Mouse (Mus musculus): Measurements from ENCODE around the gene Olfr718-ps1. TPM values are rescaled to one million over a fixed set of nuclear protein-coding genes. Genes with fewer than 3 reads are reported as not detected.
"Not testable (repeated sequence)": the region's sequence is repeated elsewhere in the genome, so short reads cannot be mapped to it uniquely, and the experiment has no call there.

The Olfr718-ps1 gene
- total RNA-seq, 1 experiment from 2014 or later = not detected

- not testable (repeated sequence) for ATAC-seq (replicated peaks in 1 of 2; ENCODE audit: insufficient read depth in 1 of 2, low FRiP score in 2 of 2, low TSS enrichment in 1 of 2, low read depth in 1 of 2, poor library complexity in 2 of 2, severe bottlenecking in 2 of 2)
Measured at GRCm38 (mm10) chr5:143134216-143135010, 13.0 kb downstream of the Olfr718-ps1 start.

GRCm38 (mm10) chr5:143132935-143133514 is 14.4 kb downstream of the Olfr718-ps1 start:
- peak in 1 of 2 experiments; percentile 62; a peak in 3 of 4 replicates for ATAC-seq (replicated peaks in 1 of 2; ENCODE audit: insufficient read depth in 1 of 2, low FRiP score in 2 of 2, low TSS enrichment in 1 of 2, low read depth in 1 of 2, poor library complexity in 2 of 2, severe bottlenecking in 2 of 2)

GRCm38 (mm10) chr5:143130342-143130741 is 17.0 kb downstream of the Olfr718-ps1 start:
- no peak for ATAC-seq (replicated peaks in 1 of 2; ENCODE audit: insufficient read depth in 1 of 2, low FRiP score in 2 of 2, low TSS enrichment in 1 of 2, low read depth in 1 of 2, poor library complexity in 2 of 2, severe bottlenecking in 2 of 2)

GRCm38 (mm10) chr5:143129101-143129500 is 18.3 kb downstream of the Olfr718-ps1 start:
- no peak for ATAC-seq (replicated peaks in 1 of 2; ENCODE audit: insufficient read depth in 1 of 2, low FRiP score in 2 of 2, low TSS enrichment in 1 of 2, low read depth in 1 of 2, poor library complexity in 2 of 2, severe bottlenecking in 2 of 2)

- ATAC-seq (replicated peaks in 1 of 2; ENCODE audit: insufficient read depth in 1 of 2, low FRiP score in 2 of 2, low TSS enrichment in 1 of 2, low read depth in 1 of 2, poor library complexity in 2 of 2, severe bottlenecking in 2 of 2) = no peak
Measured at GRCm38 (mm10) chr5:143127837-143128236, 19.5 kb downstream of the Olfr718-ps1 start.

- no peak for ATAC-seq (replicated peaks in 1 of 2; ENCODE audit: insufficient read depth in 1 of 2, low FRiP score in 2 of 2, low TSS enrichment in 1 of 2, low read depth in 1 of 2, poor library complexity in 2 of 2, severe bottlenecking in 2 of 2)
Measured at GRCm38 (mm10) chr5:143126908-143127307, 20.5 kb downstream of the Olfr718-ps1 start.

- ATAC-seq (replicated peaks in 1 of 2; ENCODE audit: insufficient read depth in 1 of 2, low FRiP score in 2 of 2, low TSS enrichment in 1 of 2, low read depth in 1 of 2, poor library complexity in 2 of 2, severe bottlenecking in 2 of 2) = no peak
Measured at GRCm38 (mm10) chr5:143126089-143126488, 21.3 kb downstream of the Olfr718-ps1 start.

- no peak for ATAC-seq (replicated peaks in 1 of 2; ENCODE audit: insufficient read depth in 1 of 2, low FRiP score in 2 of 2, low TSS enrichment in 1 of 2, low read depth in 1 of 2, poor library complexity in 2 of 2, severe bottlenecking in 2 of 2)
Measured at GRCm38 (mm10) chr5:143125601-143126000, 21.8 kb downstream of the Olfr718-ps1 start.

- no peak for ATAC-seq (replicated peaks in 1 of 2; ENCODE audit: insufficient read depth in 1 of 2, low FRiP score in 2 of 2, low TSS enrichment in 1 of 2, low read depth in 1 of 2, poor library complexity in 2 of 2, severe bottlenecking in 2 of 2)
Measured at GRCm38 (mm10) chr5:143124805-143125378, 22.5 kb downstream of the Olfr718-ps1 start.

- ATAC-seq (replicated peaks in 1 of 2; ENCODE audit: insufficient read depth in 1 of 2, low FRiP score in 2 of 2, low TSS enrichment in 1 of 2, low read depth in 1 of 2, poor library complexity in 2 of 2, severe bottlenecking in 2 of 2) = no peak
Measured at GRCm38 (mm10) chr5:143122673-143123072, 24.7 kb downstream of the Olfr718-ps1 start.

GRCm38 (mm10) chr5:143122125-143122524 is 25.3 kb downstream of the Olfr718-ps1 start:
- ATAC-seq (replicated peaks in 1 of 2; ENCODE audit: insufficient read depth in 1 of 2, low FRiP score in 2 of 2, low TSS enrichment in 1 of 2, low read depth in 1 of 2, poor library complexity in 2 of 2, severe bottlenecking in 2 of 2) = peak; percentile 32 to 36; a peak in 2 of 4 replicates

GRCm38 (mm10) chr5:143112281-143113246 is 34.8 kb downstream of the Olfr718-ps1 start, which contains the start of gene Rnf216:
Rnf216 (minus strand) TSS chr5:143112994.
- ATAC-seq (replicated peaks in 1 of 2; ENCODE audit: insufficient read depth in 1 of 2, low FRiP score in 2 of 2, low TSS enrichment in 1 of 2, low read depth in 1 of 2, poor library complexity in 2 of 2, severe bottlenecking in 2 of 2) = peak; percentile 98

- peak in 1 of 2 experiments; percentile 14; a peak in 1 of 4 replicates for ATAC-seq (replicated peaks in 1 of 2; ENCODE audit: insufficient read depth in 1 of 2, low FRiP score in 2 of 2, low TSS enrichment in 1 of 2, low read depth in 1 of 2, poor library complexity in 2 of 2, severe bottlenecking in 2 of 2)
Measured at GRCm38 (mm10) chr5:143106842-143107241, 40.5 kb downstream of the Olfr718-ps1 start.

GRCm38 (mm10) chr5:143103231-143103630 is 44.1 kb downstream of the Olfr718-ps1 start:
- no peak for ATAC-seq (replicated peaks in 1 of 2; ENCODE audit: insufficient read depth in 1 of 2, low FRiP score in 2 of 2, low TSS enrichment in 1 of 2, low read depth in 1 of 2, poor library complexity in 2 of 2, severe bottlenecking in 2 of 2)

GRCm38 (mm10) chr5:143101626-143102025 is 45.8 kb downstream of the Olfr718-ps1 start:
- no peak for ATAC-seq (replicated peaks in 1 of 2; ENCODE audit: insufficient read depth in 1 of 2, low FRiP score in 2 of 2, low TSS enrichment in 1 of 2, low read depth in 1 of 2, poor library complexity in 2 of 2, severe bottlenecking in 2 of 2)

- no peak for ATAC-seq (replicated peaks in 1 of 2; ENCODE audit: insufficient read depth in 1 of 2, low FRiP score in 2 of 2, low TSS enrichment in 1 of 2, low read depth in 1 of 2, poor library complexity in 2 of 2, severe bottlenecking in 2 of 2)
Measured at GRCm38 (mm10) chr5:143095256-143095655, 52.1 kb downstream of the Olfr718-ps1 start.

GRCm38 (mm10) chr5:143092891-143093290 is 54.5 kb downstream of the Olfr718-ps1 start:
- no peak for ATAC-seq (replicated peaks in 1 of 2; ENCODE audit: insufficient read depth in 1 of 2, low FRiP score in 2 of 2, low TSS enrichment in 1 of 2, low read depth in 1 of 2, poor library complexity in 2 of 2, severe bottlenecking in 2 of 2)
